ENCODE assay signal across 22 mouse cellular contexts in the genomic region with DNA sequence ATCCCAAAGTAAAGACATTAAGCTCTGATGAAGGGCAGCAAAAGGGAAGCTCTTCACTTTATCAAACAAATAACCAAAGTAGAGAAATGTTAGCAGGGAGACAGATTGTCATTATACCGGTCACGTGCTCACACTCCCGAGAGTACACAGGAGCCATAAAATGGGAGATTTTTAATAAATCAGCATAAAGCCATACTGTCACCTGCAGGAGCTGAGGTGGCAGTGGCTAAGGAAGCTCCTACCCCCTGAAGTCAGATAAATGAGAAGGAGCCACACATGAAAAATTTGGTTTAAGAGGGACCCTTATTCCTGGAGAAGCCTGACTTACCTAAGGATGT.
"Had no signal": no experiment of that assay in that cellular context is flagged by ENCODE, and none has a peak within 500 bp of the region (broad histone marks: within the 10 kb centered on the region; RNA-seq: fewer than 3 reads in every experiment).

No protein-coding gene starts in this region.

- H3K4me1 ChIP-seq: kidney, embryonic 15.5 days; limb, embryonic 12.5 days; limb, embryonic 15.5 days had no signal

- H3K9me3 ChIP-seq: kidney, embryonic 15.5 days; limb, embryonic 12.5 days; limb, embryonic 15.5 days had no signal

- H3K36me3 ChIP-seq: kidney, embryonic 15.5 days; limb, embryonic 12.5 days; limb, embryonic 15.5 days had no signal

- H3K4me2 ChIP-seq: kidney, embryonic 15.5 days; limb, embryonic 12.5 days; limb, embryonic 15.5 days; liver, embryonic 11.5 days; lung, embryonic 14.5 days had no signal

- H3K4me3 ChIP-seq: kidney, embryonic 15.5 days; left cerebral cortex, adult 2 months; limb, embryonic 12.5 days; limb, embryonic 15.5 days had no signal

- H3K27ac ChIP-seq: kidney, embryonic 15.5 days; left cerebral cortex, adult 2 months; limb, embryonic 12.5 days; limb, embryonic 15.5 days; liver, embryonic 14.5 days; macrophage had no signal

- ATAC-seq: liver, postnatal 0 days; lung, postnatal 0 days had no signal

- DNase-seq: kidney, adult 11 months; kidney, adult 8-10 months; kidney, postnatal 10 days; kidney, postnatal 36 days; layer of hippocampus, postnatal 36 days; left cerebral cortex, postnatal 4 days; liver, postnatal 0 days; lung, embryonic 14.5 days; midbrain, embryonic 14.5 days; retina, postnatal 1 day; right cerebral cortex, postnatal 25 days; spleen, adult 18-20 months; thymus, adult 18-20 months; thymus, postnatal 4 days had no signal

- H3K9ac ChIP-seq: kidney, embryonic 15.5 days; limb, embryonic 12.5 days; limb, embryonic 15.5 days; liver, embryonic 14.5 days; liver, postnatal 0 days; lung, embryonic 14.5 days had no signal

- H3K27me3 ChIP-seq: kidney, embryonic 15.5 days; limb, embryonic 12.5 days; limb, embryonic 15.5 days had no signal
